Mouse (Mus musculus) MEL (cell line): ENCODE measurements at regions not wholly inside any gene's neighbourhood (a gene's known extent, or its start where the extent isn't known, plus 50 kb on each side); places are given as distances from the start of the nearest gene placed in this dataset.

ENCODE experiments used
- DNase-seq: peaks from one replicate; pipeline ENCODE4 v3.0.0; 2011; ENCODE audit warnings: low read depth, low spot score
- H3K27ac ChIP-seq: 2 replicates; pipeline ENCODE4 v1.5.1; 2012; ENCODE audit warnings: low read depth, mild to moderate bottlenecking, control low read depth, low read length, moderate library complexity; ENCODE audit not compliant: control insufficient read depth
- H3K27me3 ChIP-seq, 2 experiments: fragments of 150-350 bp in 1 of 2; sonication (generic) in 1 of 2; 2 replicates each; pipeline ENCODE4 v1.6.1; 2012; ENCODE audit warnings: low read length in 2 of 2, mild to moderate bottlenecking in 2 of 2, improper control_type of control experiment in 1 of 2, moderate library complexity in 1 of 2; ENCODE audit not compliant: insufficient read depth in 2 of 2, control insufficient read depth in 1 of 2
- H3K36me3 ChIP-seq, 2 experiments: 2 replicates each; pipeline ENCODE4 v1.6.1; 2012 to 2014; ENCODE audit warnings: low read length in 2 of 2, improper control_type of control experiment in 1 of 2, inconsistent platforms in 1 of 2, mild to moderate bottlenecking in 1 of 2; ENCODE audit not compliant: insufficient read depth in 2 of 2, control insufficient read depth in 1 of 2
- H3K4me1 ChIP-seq, 2 experiments: fragments of 150-350 bp in 1 of 2; sonication (generic) in 1 of 2; 2 replicates each; pipeline ENCODE4 v1.6.1; 2012; ENCODE audit warnings: low read length in 2 of 2, improper control_type of control experiment in 1 of 2, mild to moderate bottlenecking in 1 of 2; ENCODE audit not compliant: insufficient read depth in 2 of 2, control insufficient read depth in 1 of 2
- H3K4me3 ChIP-seq, 2 experiments: fragments of 150-350 bp in 1 of 2; sonication (generic) in 1 of 2; 2 replicates each; pipeline ENCODE4 v1.5.1; 2012; ENCODE audit warnings: low read depth in 2 of 2, low read length in 2 of 2, mild to moderate bottlenecking in 2 of 2, moderate library complexity in 2 of 2, control low read depth in 1 of 2, improper control_type of control experiment in 1 of 2; ENCODE audit not compliant: control insufficient read depth in 1 of 2, insufficient read depth in 1 of 2
- H3K79me2 ChIP-seq: 2 replicates; pipeline ENCODE4 v1.6.1; 2012; ENCODE audit warnings: mild to moderate bottlenecking, low read length, moderate library complexity; ENCODE audit not compliant: control insufficient read depth, poor library complexity, insufficient read depth
- H3K9ac ChIP-seq: 2 replicates; pipeline ENCODE4 v1.6.1; 2012; ENCODE audit warnings: low read depth, mild to moderate bottlenecking, control low read depth, low read length, moderate library complexity; ENCODE audit not compliant: control insufficient read depth, poor library complexity, severe bottlenecking
- H3K9me3 ChIP-seq: fragments of 150-350 bp; sonication (generic); replicated peaks from 2 replicates; pipeline ENCODE4 v1.6.1; 2012; ENCODE audit warnings: mild to moderate bottlenecking, low read length, improper control_type of control experiment, moderate library complexity; ENCODE audit not compliant: insufficient read depth
- BHLHE40 ChIP-seq: IDR thresholded peaks from 2 replicates; pipeline ENCODE4 v1.6.1; 2012; ENCODE audit warnings: low read depth, mild to moderate bottlenecking, inconsistent platforms, low read length, improper control_type of control experiment, borderline replicate concordance
- CHD1 ChIP-seq: IDR thresholded peaks from 2 replicates; pipeline ENCODE4 v1.6.1; 2012; ENCODE audit warnings: low read depth, mild to moderate bottlenecking, inconsistent platforms, low read length, improper control_type of control experiment
- CTCF ChIP-seq, 3 experiments: IDR thresholded peaks in 2 of 3; conservative IDR thresholded peaks in 1 of 3; 2 replicates each; pipeline ENCODE4 v1.5.1; 2011 to 2012; ENCODE audit warnings: low read length in 3 of 3, low read depth in 2 of 3, mild to moderate bottlenecking in 2 of 3, improper control_type of control experiment in 1 of 3, inconsistent platforms in 1 of 3, mixed read lengths in 1 of 3, moderate library complexity in 1 of 3; ENCODE audit not compliant: control insufficient read depth in 1 of 3, insufficient read depth in 1 of 3, poor library complexity in 1 of 3, severe bottlenecking in 1 of 3
- E2F4 ChIP-seq: IDR thresholded peaks from 2 replicates; pipeline ENCODE4 v1.6.1; 2011; ENCODE audit warnings: low read depth, low read length, improper control_type of control experiment, borderline replicate concordance
- ETS1 ChIP-seq: IDR thresholded peaks from 2 replicates; pipeline ENCODE4 v1.6.1; 2012; ENCODE audit warnings: low read depth, mild to moderate bottlenecking, inconsistent platforms, low read length, improper control_type of control experiment, moderate library complexity
- GATA1 ChIP-seq: IDR thresholded peaks from 2 replicates; pipeline ENCODE4 v1.6.1; 2011; ENCODE audit warnings: low read depth, low read length, improper control_type of control experiment
- HCFC1 ChIP-seq: IDR thresholded peaks from 2 replicates; pipeline ENCODE4 v1.6.1; 2012; ENCODE audit warnings: low read depth, mild to moderate bottlenecking, inconsistent platforms, low read length, improper control_type of control experiment, moderate library complexity
- JUND ChIP-seq: IDR thresholded peaks from 2 replicates; pipeline ENCODE4 v1.6.1; 2011; ENCODE audit warnings: low read depth, mild to moderate bottlenecking, improper control_type of control experiment, low read length
- KAT2A ChIP-seq: conservative IDR thresholded peaks from 2 replicates; pipeline ENCODE4 v1.6.1; 2012; ENCODE audit warnings: low read depth, low read length, improper control_type of control experiment, inconsistent platforms
- MAFK ChIP-seq: IDR thresholded peaks from 2 replicates; pipeline ENCODE4 v1.6.1; 2011; ENCODE audit warnings: low read depth, mild to moderate bottlenecking, low read length, improper control_type of control experiment, borderline replicate concordance
- MAX ChIP-seq: IDR thresholded peaks from 2 replicates; pipeline ENCODE4 v1.6.1; 2011; ENCODE audit warnings: low read length, improper control_type of control experiment
- MAZ ChIP-seq: IDR thresholded peaks from 2 replicates; pipeline ENCODE4 v1.6.1; 2012; ENCODE audit warnings: low read depth, mild to moderate bottlenecking, inconsistent platforms, low read length, improper control_type of control experiment
- MYB ChIP-seq: IDR thresholded peaks from 2 replicates; pipeline ENCODE4 v1.6.1; 2011; ENCODE audit warnings: mild to moderate bottlenecking, low read depth, low read length, improper control_type of control experiment
- MYC ChIP-seq: IDR thresholded peaks from 2 replicates; pipeline ENCODE4 v1.6.1; 2011; ENCODE audit warnings: low read depth, mild to moderate bottlenecking, low read length, improper control_type of control experiment, moderate library complexity
- NRF1 ChIP-seq: IDR thresholded peaks from 2 replicates; pipeline ENCODE4 v1.6.1; 2014; ENCODE audit warnings: low read depth, mild to moderate bottlenecking, inconsistent platforms, low read length, improper control_type of control experiment, moderate library complexity; ENCODE audit not compliant: poor library complexity, insufficient read depth, severe bottlenecking
- POLR2A ChIP-seq, 2 experiments: IDR thresholded peaks; 2 replicates each; pipeline ENCODE4 v1.6.1; 2011 to 2012; ENCODE audit warnings: low read length in 2 of 2, mild to moderate bottlenecking in 2 of 2, control low read depth in 1 of 2, improper control_type of control experiment in 1 of 2, low read depth in 1 of 2, moderate library complexity in 1 of 2; ENCODE audit not compliant: control insufficient read depth in 1 of 2, insufficient read depth in 1 of 2, poor library complexity in 1 of 2
- POLR2AphosphoS5 ChIP-seq: IDR thresholded peaks from 2 replicates; pipeline ENCODE4 v1.6.1; 2012; ENCODE audit warnings: low read depth, borderline replicate concordance, mild to moderate bottlenecking, inconsistent platforms, low read length, moderate library complexity, mixed read lengths
- RAD21 ChIP-seq: IDR thresholded peaks from 2 replicates; pipeline ENCODE4 v1.6.1; 2011; ENCODE audit warnings: mild to moderate bottlenecking, low read depth, low read length, improper control_type of control experiment
- SIN3A ChIP-seq: IDR thresholded peaks from 2 replicates; pipeline ENCODE4 v1.6.1; 2012; ENCODE audit warnings: low read length, improper control_type of control experiment, inconsistent platforms
- TAL1 ChIP-seq: IDR thresholded peaks from 2 replicates; pipeline ENCODE4 v1.6.1; 2012; ENCODE audit warnings: mild to moderate bottlenecking, inconsistent platforms, low read length, moderate library complexity, mixed read lengths
- TBP ChIP-seq: IDR thresholded peaks from 2 replicates; pipeline ENCODE4 v1.8.0; 2011; ENCODE audit warnings: low read depth, low read length, improper control_type of control experiment
- TCF12 ChIP-seq: IDR thresholded peaks from 2 replicates; pipeline ENCODE4 v1.6.1; 2014; ENCODE audit warnings: low read depth, mild to moderate bottlenecking, inconsistent platforms, low read length, improper control_type of control experiment, moderate library complexity
- USF1 ChIP-seq: IDR thresholded peaks from 2 replicates; pipeline ENCODE4 v1.6.1; 2014; ENCODE audit warnings: low read depth, mild to moderate bottlenecking, inconsistent platforms, low read length, improper control_type of control experiment, moderate library complexity
- ZC3H11A ChIP-seq: IDR thresholded peaks from 2 replicates; pipeline ENCODE4 v1.6.1; 2012; ENCODE audit warnings: low read depth, mild to moderate bottlenecking, inconsistent platforms, low read length, improper control_type of control experiment
- ZKSCAN1 ChIP-seq: IDR thresholded peaks from 2 replicates; pipeline ENCODE4 v1.6.1; 2012; ENCODE audit warnings: low read depth, mild to moderate bottlenecking, inconsistent platforms, low read length, improper control_type of control experiment, moderate library complexity
- ZNF384 ChIP-seq: IDR thresholded peaks from 2 replicates; pipeline ENCODE4 v1.6.1; 2012; ENCODE audit warnings: low read depth, mild to moderate bottlenecking, inconsistent platforms, low read length, improper control_type of control experiment

DNA sequence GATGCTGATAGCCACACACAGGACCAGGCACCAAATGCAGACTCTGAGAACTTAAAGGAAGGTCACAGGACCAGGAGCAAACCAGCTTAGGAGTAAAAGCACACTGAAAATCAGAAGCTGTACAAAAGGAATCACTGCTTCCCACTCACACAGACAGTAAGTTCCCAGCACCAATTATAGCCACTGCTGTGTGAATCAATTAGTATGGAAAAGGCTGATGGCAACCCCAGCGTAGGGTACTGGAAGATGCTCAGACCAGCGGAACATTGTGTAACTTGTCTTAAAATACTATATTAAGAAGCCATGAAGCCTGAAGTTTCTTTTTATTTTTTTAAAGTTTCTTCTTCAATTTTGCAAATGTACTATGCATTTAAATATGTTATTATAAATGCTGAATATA is 115.8 kb downstream of the Lnpk start:
- no peak overlapping the region for H3K27ac ChIP-seq
- H3K36me3 ChIP-seq: no peaks in the 10 kb centered on the region
- no peak overlapping the region for H3K9ac ChIP-seq
- no peaks in the 10 kb centered on the region for H3K9me3 ChIP-seq
- no peaks in the 10 kb centered on the region for H3K4me1 ChIP-seq
- TF ChIP-seq POLR2A (IDR thresholded peaks at IDR 0.05; ENCODE audit: control insufficient read depth in 1 of 2, insufficient read depth in 1 of 2, low read depth in 1 of 2, low read length in 2 of 2, poor library complexity in 1 of 2): no peak
- no peak for TF ChIP-seq ETS1
- TF ChIP-seq CHD1: no peak
- no peak for TF ChIP-seq E2F4
- no peak for TF ChIP-seq MYB
- TF ChIP-seq USF1: no peak
- no peak for TF ChIP-seq ZC3H11A
- no peak for TF ChIP-seq MAZ
- no peak for TF ChIP-seq MYC
- no peak for TF ChIP-seq POLR2AphosphoS5
- TF ChIP-seq MAX: no peak
- TF ChIP-seq RAD21: no peak
- DNase-seq: no peak
- peaks cover 3 to 6% of the 10 kb centered on the region in 2 experiments for H3K27me3 ChIP-seq
- H3K79me2 ChIP-seq: no peaks in the 10 kb centered on the region
- no peak overlapping the region for H3K4me3 ChIP-seq

DNA sequence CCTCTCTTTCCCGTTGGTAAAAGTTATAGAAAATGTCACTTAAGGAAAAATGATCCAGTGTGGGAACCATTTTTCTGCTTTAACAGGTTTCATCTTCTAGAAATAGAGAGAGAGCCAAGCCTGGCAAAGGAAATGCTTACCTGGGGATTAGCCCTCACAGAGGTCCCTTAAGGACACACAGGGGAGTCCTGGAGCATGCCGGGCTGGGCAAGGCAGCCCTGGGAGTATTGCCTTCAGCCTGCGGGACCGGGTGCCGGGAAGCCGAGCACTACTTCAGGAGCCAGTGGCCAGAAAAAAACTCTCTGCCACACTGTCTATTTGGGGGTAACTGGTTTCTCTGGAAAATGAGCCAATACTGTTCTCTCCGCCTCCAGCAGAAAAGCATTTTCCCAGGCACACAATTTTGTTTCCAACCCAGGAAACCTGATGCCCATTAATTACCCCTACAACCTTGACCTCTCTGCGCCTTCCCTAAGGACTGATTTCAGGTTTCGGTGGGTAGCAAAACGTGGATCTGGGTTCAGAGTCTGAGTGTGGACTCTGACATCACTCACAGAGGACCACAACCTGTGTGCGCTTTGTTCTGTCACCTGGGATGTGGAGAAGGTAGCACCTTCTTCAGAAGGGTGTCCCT is 117.9 kb downstream of the Lnpk start:
- no peaks in the 10 kb centered on the region for H3K9me3 ChIP-seq
- H3K27me3 ChIP-seq: peaks cover 3 to 6% of the 10 kb centered on the region in 2 experiments
- DNase-seq: no peak
- no peaks in the 10 kb centered on the region for H3K4me1 ChIP-seq
- H3K79me2 ChIP-seq: no peaks in the 10 kb centered on the region
- TF ChIP-seq POLR2A (IDR thresholded peaks at IDR 0.05; ENCODE audit: control insufficient read depth in 1 of 2, insufficient read depth in 1 of 2, low read depth in 1 of 2, low read length in 2 of 2, poor library complexity in 1 of 2): no peak
- TF ChIP-seq SIN3A: no peak
- TF ChIP-seq MAFK: no peak
- no peak for TF ChIP-seq ZNF384
- no peak for TF ChIP-seq HCFC1
- H3K4me3 ChIP-seq: no peak overlapping the region
- no peak overlapping the region for H3K9ac ChIP-seq
- no peaks in the 10 kb centered on the region for H3K36me3 ChIP-seq
- H3K27ac ChIP-seq: no peak overlapping the region

DNA sequence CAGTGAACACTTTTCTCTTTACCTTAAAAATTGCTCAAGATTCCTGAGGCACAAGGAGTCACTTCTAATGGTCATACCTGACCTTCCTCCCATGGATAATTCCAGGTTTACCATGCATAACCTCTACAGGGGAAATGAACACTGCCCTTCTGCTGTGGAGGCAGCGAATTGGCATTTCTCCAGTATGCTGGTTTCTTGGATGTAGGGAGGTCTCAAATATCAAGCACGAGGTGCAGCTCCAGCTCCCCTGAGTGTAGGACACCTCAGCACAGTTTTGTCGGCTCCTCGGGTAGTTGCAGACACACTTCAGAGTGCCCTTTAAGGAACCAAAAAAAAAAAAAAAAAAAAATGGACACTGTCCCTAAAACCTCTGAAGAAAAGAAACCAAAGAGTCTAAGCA is 124.8 kb downstream of the Lnpk start:
- H3K27ac ChIP-seq: no peak overlapping the region
- H3K9ac ChIP-seq: no peak overlapping the region
- H3K9me3 ChIP-seq: no peaks in the 10 kb centered on the region
- no peaks in the 10 kb centered on the region for H3K79me2 ChIP-seq
- no peak for DNase-seq
- H3K4me1 ChIP-seq: no peaks in the 10 kb centered on the region
- no peaks in the 10 kb centered on the region for H3K36me3 ChIP-seq
- H3K4me3 ChIP-seq: no peak overlapping the region
- H3K27me3 ChIP-seq: peaks cover 0 to 2% of the 10 kb centered on the region in 2 experiments; a peak in 3 of 4 replicates
- no peak for TF ChIP-seq TCF12
- TF ChIP-seq HCFC1: no peak
- TF ChIP-seq JUND: no peak
- TF ChIP-seq MYB: no peak
- TF ChIP-seq TBP: no peak
- no peak for TF ChIP-seq RAD21
- TF ChIP-seq BHLHE40: no peak
- no peak for TF ChIP-seq CHD1
- no peak for TF ChIP-seq KAT2A
- TF ChIP-seq CTCF (IDR thresholded peaks at IDR 0.05 in 2 of 3, conservative IDR thresholded peaks at IDR 0.05 in 1 of 3; ENCODE audit: control insufficient read depth in 1 of 3, insufficient read depth in 1 of 3, low read depth in 2 of 3, low read length in 3 of 3, poor library complexity in 1 of 3, severe bottlenecking in 1 of 3): no peak
- no peak for TF ChIP-seq MAX
- no peak for TF ChIP-seq ZKSCAN1
- no peak for TF ChIP-seq USF1
- TF ChIP-seq MAFK: no peak
- TF ChIP-seq ZNF384: no peak
- no peak for TF ChIP-seq GATA1
- TF ChIP-seq NRF1: no peak
- TF ChIP-seq TAL1: no peak
